ENCODE assay signal across 10 mouse cellular contexts in genomic region chr2:22933556-22933955, GRCm38 (mm10).
"Had no signal": no experiment of that assay in that cellular context is flagged by ENCODE, and none has a peak within 500 bp of the region (broad histone marks: within the 10 kb centered on the region; RNA-seq: fewer than 3 reads in every experiment).

No protein-coding gene starts in this region.

- H3K4me3 ChIP-seq: limb, embryonic 15.5 days; liver, embryonic 12.5 days; megakaryocyte, embryonic 14.5 days; midbrain, embryonic 15.5 days; neural tube, embryonic 12.5 days had no signal

- H3K27ac ChIP-seq: limb, embryonic 15.5 days; liver, embryonic 12.5 days; macrophage; midbrain, embryonic 15.5 days; neural tube, embryonic 12.5 days had no signal

- H3K4me2 ChIP-seq: limb, embryonic 15.5 days; liver, embryonic 12.5 days; lung, embryonic 14.5 days; midbrain, embryonic 11.5 days; midbrain, embryonic 15.5 days; neural tube, embryonic 12.5 days had no signal

- ATAC-seq: liver, embryonic 12.5 days; midbrain, embryonic 15.5 days had no signal

- H3K4me1 ChIP-seq: limb, embryonic 15.5 days; liver, embryonic 12.5 days; midbrain, embryonic 15.5 days; neural tube, embryonic 12.5 days had no signal

- H3K27me3 ChIP-seq: limb, embryonic 15.5 days; liver, embryonic 12.5 days; megakaryocyte, embryonic 14.5 days; midbrain, embryonic 15.5 days; neural tube, embryonic 12.5 days had no signal

- H3K9me3 ChIP-seq: limb, embryonic 15.5 days; liver, embryonic 12.5 days; megakaryocyte, embryonic 14.5 days; midbrain, embryonic 15.5 days; neural tube, embryonic 12.5 days had no signal

- DNase-seq: kidney, postnatal 14 days; lung, embryonic 14.5 days; lung, postnatal 10 days had no signal

- H3K9ac ChIP-seq: limb, embryonic 15.5 days; liver, embryonic 12.5 days; lung, embryonic 14.5 days; midbrain, embryonic 15.5 days; neural tube, embryonic 12.5 days had no signal
